Mouse (Mus musculus) heart, embryonic 16.5 days (tissue): ENCODE measurements around the gene Gpr6. TPM values are rescaled to one million over a fixed set of nuclear protein-coding genes. Genes with fewer than 3 reads are reported as not detected.
A peak's percentile ranks its signal among the peaks of the same experiment; 100 is the strongest.

Source experiments
- ATAC-seq: fragments of 200-750 bp; cut with Nextera tagmentation; replicated peaks from 2 replicates; pipeline ENCODE4 v1.8.0; 2017; ENCODE audit warnings: moderate number of reproducible peaks; ENCODE audit not compliant: insufficient read depth, low FRiP score; ENCODE audit errors: extremely low read depth
- H3K27ac ChIP-seq: fragments of 300-500 bp; sonication (generic); 2 replicates; pipeline ENCODE4 v1.5.1; 2014; ENCODE audit warnings: mild to moderate bottlenecking, low read length, control low read depth, moderate library complexity
- H3K27me3 ChIP-seq: fragments of 300-500 bp; sonication (generic); 2 replicates; pipeline ENCODE4 v1.6.1; 2014; ENCODE audit warnings: low read length, mixed read lengths; ENCODE audit not compliant: control insufficient read depth, insufficient read depth
- H3K36me3 ChIP-seq: fragments of 300-500 bp; sonication (generic); 2 replicates; pipeline ENCODE4 v1.6.1; 2014; ENCODE audit not compliant: control insufficient read depth, insufficient read depth
- H3K4me1 ChIP-seq: fragments of 300-500 bp; sonication (generic); 2 replicates; pipeline ENCODE4 v1.6.1; 2014; ENCODE audit warnings: low read length, mixed read lengths; ENCODE audit not compliant: control insufficient read depth, insufficient read depth
- H3K4me2 ChIP-seq: fragments of 300-500 bp; sonication (generic); 2 replicates; pipeline ENCODE4 v1.6.1; 2014; ENCODE audit warnings: low read depth, mild to moderate bottlenecking, control low read depth, low read length
- H3K4me3 ChIP-seq: fragments of 300-500 bp; sonication (generic); 2 replicates; pipeline ENCODE4 v1.5.1; 2014; ENCODE audit warnings: mild to moderate bottlenecking, control low read depth, low read length
- H3K9ac ChIP-seq: fragments of 300-500 bp; sonication (generic); 2 replicates; pipeline ENCODE4 v1.6.1; 2014; ENCODE audit warnings: low read length, control low read depth
- H3K9me3 ChIP-seq: fragments of 300-500 bp; sonication (generic); replicated peaks from 2 replicates; pipeline ENCODE4 v1.6.1; 2016; ENCODE audit warnings: low read length; ENCODE audit not compliant: control insufficient read depth
- WGBS: fragments of 180-500 bp; shearing (Covaris S2); extraction: QIAGEN DNeasy Blood & Tissue Kit; methylation state at CpG from one replicate; pipeline ENCODE4 v1.1.7; 2014; 5-methylcytosine and 5-hydroxymethylcytosine counted together
- polyA plus RNA-seq: library from polyadenylated mRNA; unstranded; fragments of >200 nt; fragmentation: Nextera tagmentation; extraction: Ambion mirVana; gene quantifications from 2 replicates; pipeline ENCODE4 v1.2.1, GENCODE M21; 2015

The Gpr6 gene
- polyA plus RNA-seq, 1 experiment from 2014 or later, result not detected

DNA sequence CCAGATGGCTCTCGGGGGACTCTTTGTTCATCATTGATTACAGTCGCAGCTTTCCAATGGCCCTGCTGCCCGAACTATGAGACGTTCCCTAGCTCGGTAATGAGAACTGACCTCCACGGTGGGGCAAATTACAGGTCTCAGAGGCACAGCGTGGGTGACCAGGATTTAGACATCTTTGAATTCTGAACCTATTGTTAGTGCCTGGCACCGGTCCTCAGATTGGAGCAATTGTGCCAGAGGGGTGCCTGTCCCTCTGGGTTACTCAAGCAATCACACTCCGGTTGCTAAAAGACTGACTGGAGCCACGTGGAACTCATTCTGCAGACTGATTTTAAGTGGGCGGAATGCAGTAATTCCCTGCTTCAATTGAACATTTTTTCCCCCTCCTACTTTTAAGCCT lies 29.8 kb downstream of the Gpr6 start:
- no peaks in the 10 kb centered on the region for H3K36me3 ChIP-seq
- no peak overlapping the region for H3K9ac ChIP-seq
- ATAC-seq, result no peak
- no peaks in the 10 kb centered on the region for H3K4me1 ChIP-seq
- no peaks in the 10 kb centered on the region for H3K9me3 ChIP-seq
- 76% methylated on average over 11 of the region's 11 CpGs for WGBS
- no peak overlapping the region for H3K27ac ChIP-seq
- no peak overlapping the region for H3K4me3 ChIP-seq
- no peaks in the 10 kb centered on the region for H3K27me3 ChIP-seq
- H3K4me2 ChIP-seq, result no peak overlapping the region

DNA sequence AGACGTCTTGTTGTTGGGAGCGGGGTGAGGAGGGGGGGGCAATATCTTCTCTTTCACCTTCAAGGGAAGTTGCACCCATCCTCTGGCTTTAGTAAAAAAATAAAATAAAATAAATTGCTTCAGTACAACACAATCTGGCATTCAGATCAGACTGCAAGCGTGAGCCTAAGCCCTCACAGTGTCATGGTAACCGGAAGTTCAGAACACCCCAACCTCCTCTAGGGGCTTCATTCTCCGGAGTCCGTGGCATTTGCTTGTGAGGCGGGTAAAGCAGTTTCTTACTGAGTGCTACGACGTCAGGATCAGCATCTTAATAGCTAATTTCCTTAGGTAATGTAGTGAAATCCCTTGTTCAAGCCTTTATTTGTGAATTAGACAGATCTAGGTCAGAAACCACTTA lies 30.6 kb downstream of the Gpr6 start:
- Histone ChIP-seq H3K4me2 (no peak overlapping the region), H3K4me3 (no peak overlapping the region), H3K36me3 (no peaks in the 10 kb centered on the region), H3K4me1 (no peaks in the 10 kb centered on the region), H3K27me3 (no peaks in the 10 kb centered on the region), H3K9ac (no peak overlapping the region), H3K27ac (no peak overlapping the region), H3K9me3 (no peaks in the 10 kb centered on the region)
- no peak for ATAC-seq
- WGBS, result 78% methylated on average over 9 of the region's 9 CpGs

- no peak for ATAC-seq
- Histone ChIP-seq H3K4me2 (no peak overlapping the region), H3K4me1 (no peaks in the 10 kb centered on the region), H3K27me3 (no peaks in the 10 kb centered on the region), H3K9ac (no peak overlapping the region), H3K4me3 (no peak overlapping the region), H3K9me3 (no peaks in the 10 kb centered on the region), H3K36me3 (no peaks in the 10 kb centered on the region), H3K27ac (no peak overlapping the region)
Observed at GRCm38 (mm10) chr10:41040530-41041085, 31.5 kb downstream of the Gpr6 start.

- no peaks in the 10 kb centered on the region for H3K36me3 ChIP-seq
- no peak overlapping the region for H3K9ac ChIP-seq
- no peaks in the 10 kb centered on the region for H3K4me1 ChIP-seq
- H3K4me2 ChIP-seq, result no peak overlapping the region
- H3K9me3 ChIP-seq, result no peaks in the 10 kb centered on the region
- H3K27me3 ChIP-seq, result no peaks in the 10 kb centered on the region
- ATAC-seq, result no peak
- WGBS, result 79% methylated on average over 6 of the region's 6 CpGs
- H3K27ac ChIP-seq, result no peak overlapping the region
- no peak overlapping the region for H3K4me3 ChIP-seq
Observed at GRCm38 (mm10) chr10:41038476-41038875, 33.6 kb downstream of the Gpr6 start.

- no peaks in the 10 kb centered on the region for H3K27me3 ChIP-seq
- H3K36me3 ChIP-seq, result no peaks in the 10 kb centered on the region
- WGBS, result 74% methylated on average over 8 of the region's 8 CpGs
- ATAC-seq, result no peak
- H3K4me1 ChIP-seq, result no peaks in the 10 kb centered on the region
- H3K27ac ChIP-seq, result no peak overlapping the region
- H3K9me3 ChIP-seq, result no peaks in the 10 kb centered on the region
- H3K4me3 ChIP-seq, result no peak overlapping the region
- no peak overlapping the region for H3K9ac ChIP-seq
- no peak overlapping the region for H3K4me2 ChIP-seq
Observed at GRCm38 (mm10) chr10:41037722-41038121, 34.4 kb downstream of the Gpr6 start.

DNA sequence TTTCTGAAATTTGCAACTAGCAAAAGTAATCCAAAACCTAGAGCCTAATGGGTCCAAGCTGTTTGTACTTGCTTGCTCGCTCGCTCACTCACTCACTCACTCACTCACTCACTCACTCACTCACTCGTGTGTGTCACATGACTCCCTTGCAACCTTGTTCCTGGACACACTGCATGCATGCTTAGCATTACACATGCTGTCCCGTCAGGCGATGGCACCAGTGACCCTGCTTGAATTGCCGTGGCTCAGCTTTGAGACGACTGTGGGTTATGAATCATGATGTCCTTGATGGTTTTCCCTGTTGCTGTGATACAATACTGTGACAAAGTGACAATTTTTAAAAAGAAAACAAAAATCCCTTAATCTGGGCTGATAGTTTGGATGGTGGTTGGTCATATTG lies 39.3 kb downstream of the Gpr6 start:
- Histone ChIP-seq H3K36me3 (no peaks in the 10 kb centered on the region), H3K27me3 (no peaks in the 10 kb centered on the region), H3K9ac (no peak overlapping the region), H3K4me3 (no peak overlapping the region), H3K27ac (no peak overlapping the region), H3K4me1 (no peaks in the 10 kb centered on the region), H3K4me2 (no peak overlapping the region), H3K9me3 (no peaks in the 10 kb centered on the region)
- WGBS, result 79% methylated on average over 7 of the region's 7 CpGs
- ATAC-seq, result no peak

DNA sequence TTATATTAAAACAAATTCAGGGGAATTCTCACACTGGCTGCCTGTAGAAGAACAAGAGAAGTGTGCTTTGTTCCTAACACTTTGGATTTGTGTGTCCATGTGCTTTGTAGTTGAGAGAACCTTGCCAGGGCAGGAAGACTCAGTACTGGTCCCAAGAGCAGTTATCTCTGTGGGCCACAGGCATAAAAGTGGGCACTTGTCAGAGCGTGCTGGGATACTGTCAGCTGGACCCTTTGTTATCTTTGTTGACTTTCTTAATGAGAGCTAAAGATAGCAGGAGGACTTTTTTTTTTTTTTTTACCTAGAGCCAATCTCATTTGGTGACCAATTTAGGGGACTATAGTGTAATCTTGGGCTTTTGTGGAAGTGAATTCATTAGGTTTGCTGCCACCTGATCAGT lies 47.2 kb downstream of the Gpr6 start:
- Histone ChIP-seq H3K27me3 (no peaks in the 10 kb centered on the region), H3K4me3 (no peak overlapping the region), H3K9ac (no peak overlapping the region), H3K4me2 (no peak overlapping the region), H3K27ac (no peak overlapping the region), H3K9me3 (no peaks in the 10 kb centered on the region; the same call in 1 of the 2 replicates), H3K36me3 (no peaks in the 10 kb centered on the region), H3K4me1 (no peaks in the 10 kb centered on the region)
- 0 out of 2 replicates have a peak, but pooled peaks have one; percentile 49 for ATAC-seq
- 16% methylated on average over 1 of the region's 1 CpGs for WGBS

GRCm38 (mm10) chr10:41024406-41024805 lies 47.7 kb downstream of the Gpr6 start:
- Histone ChIP-seq H3K4me3 (no peak overlapping the region), H3K4me1 (no peaks in the 10 kb centered on the region), H3K36me3 (no peaks in the 10 kb centered on the region), H3K9me3 (no peaks in the 10 kb centered on the region; the same call in 1 of the 2 replicates), H3K27me3 (no peaks in the 10 kb centered on the region), H3K9ac (no peak overlapping the region), H3K4me2 (no peak overlapping the region), H3K27ac (no peak overlapping the region)
- whole genome bisulfite sequencing, result 22% methylated on average over 1 of the region's 1 CpGs
- ATAC-seq, result no peak

DNA sequence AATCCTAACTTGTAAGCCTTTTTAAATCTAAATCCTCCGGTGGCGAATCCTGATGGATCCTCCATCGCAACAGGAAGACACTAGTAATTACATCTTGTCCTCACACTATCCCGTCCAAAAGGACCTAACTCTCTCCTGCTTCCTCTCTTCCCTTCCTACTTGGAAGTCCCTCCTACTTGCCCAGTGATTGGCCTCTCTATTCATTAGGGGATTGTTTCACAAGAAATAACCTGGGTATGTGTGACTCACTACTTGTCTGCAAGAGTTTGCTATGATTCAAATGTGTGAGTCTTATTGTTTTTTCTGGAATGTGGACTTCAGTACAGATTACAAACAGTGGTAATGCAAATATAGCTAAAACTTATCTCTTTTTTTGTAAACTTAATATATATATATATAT lies 49.9 kb downstream of the Gpr6 start:
- Histone ChIP-seq H3K4me1 (no peaks in the 10 kb centered on the region), H3K36me3 (no peaks in the 10 kb centered on the region), H3K27ac (no peak overlapping the region), H3K9me3 (no peaks in the 10 kb centered on the region; the same call in 1 of the 2 replicates), H3K27me3 (no peaks in the 10 kb centered on the region), H3K9ac (no peak overlapping the region), H3K4me2 (no peak overlapping the region), H3K4me3 (no peak overlapping the region)
- no peak for ATAC-seq
- WGBS, result 93% methylated on average over 4 of the region's 4 CpGs
